Mouse (Mus musculus) embryonic fibroblast, embryonic 13.5 days (primary cell): ENCODE data around the gene Tmem117. TPM values are rescaled to one million over a fixed set of nuclear protein-coding genes. Genes with fewer than 3 reads are reported as not detected.

Source experiments
- H3K27ac ChIP-seq: 2 replicates; pipeline ENCODE4 v1.5.1; 2012; ENCODE audit warnings: low read length, control low read depth, inconsistent platforms; ENCODE audit not compliant: insufficient read depth
- H3K4me1 ChIP-seq: 2 replicates; pipeline ENCODE4 v1.6.1; 2011; ENCODE audit warnings: low read length; ENCODE audit not compliant: control insufficient read depth, insufficient read depth
- H3K4me3 ChIP-seq: 2 replicates; pipeline ENCODE4 v1.5.1; 2011; ENCODE audit warnings: mild to moderate bottlenecking, control low read depth, low read length; ENCODE audit not compliant: insufficient read depth
- CTCF ChIP-seq: IDR thresholded peaks from 2 replicates; pipeline ENCODE4 v1.5.1; 2011; ENCODE audit warnings: mild to moderate bottlenecking, control low read depth, low read length, moderate library complexity, borderline replicate concordance; ENCODE audit not compliant: insufficient read depth
- POLR2A ChIP-seq: IDR thresholded peaks from 2 replicates; pipeline ENCODE4 v1.6.1; 2011; ENCODE audit warnings: low read depth, mild to moderate bottlenecking, control low read depth, low read length, moderate library complexity
- polyA plus RNA-seq: library from polyadenylated mRNA; stranded (reverse); fragments of >200 nt; gene quantifications from 2 replicates; pipeline ENCODE4 v1.2.4, GENCODE M21; 2011; ENCODE audit warnings: low read depth; ENCODE audit not compliant: missing spikeins, insufficient read length

The Tmem117 gene
- polyA plus RNA-seq, 1 experiment, result 2.7 TPM

DNA sequence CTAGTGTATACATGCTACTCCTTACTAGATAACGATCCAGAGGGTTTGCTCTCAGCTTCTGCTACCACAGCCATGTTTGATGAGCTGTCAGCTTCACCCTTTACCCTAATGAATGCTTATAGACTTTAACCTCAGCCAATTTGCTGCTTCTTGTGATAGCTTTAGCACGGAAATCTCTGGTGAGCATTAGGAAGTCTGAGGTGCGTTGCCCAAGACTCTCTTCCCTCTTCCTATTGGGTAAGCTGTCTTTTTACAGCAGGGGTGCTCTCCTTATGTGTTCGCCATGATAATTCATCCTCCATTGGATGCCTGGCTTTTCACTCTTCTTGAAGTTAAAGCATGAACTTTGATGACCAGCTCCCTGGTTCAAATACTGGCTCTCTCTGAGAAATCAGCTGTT, 328.2 kb downstream of the Tmem117 start:
- Histone ChIP-seq H3K4me3 (no peak overlapping the region), H3K27ac (no peak overlapping the region), H3K4me1 (peaks cover 5% of the 10 kb centered on the region; the same call in 1 of the 2 replicates)
- no peak for TF ChIP-seq CTCF
- TF ChIP-seq POLR2A, result no peak

GRCm38 (mm10) chr15:94967004-94967403, 338.0 kb downstream of the Tmem117 start:
- Histone ChIP-seq H3K27ac (no peak overlapping the region), H3K4me1 (peaks cover 6% of the 10 kb centered on the region), H3K4me3 (no peak overlapping the region)
- TF ChIP-seq POLR2A (no peak), CTCF (no peak)

- no peak for TF ChIP-seq POLR2A
- TF ChIP-seq CTCF, result no peak
- Histone ChIP-seq H3K27ac (no peak overlapping the region), H3K4me1 (peaks cover 6% of the 10 kb centered on the region), H3K4me3 (no peak overlapping the region)
Observed at GRCm38 (mm10) chr15:94968403-94969180, 339.6 kb downstream of the Tmem117 start.

GRCm38 (mm10) chr15:94981798-94982197, 352.8 kb downstream of the Tmem117 start:
- no peak for TF ChIP-seq POLR2A
- no peak for TF ChIP-seq CTCF
- H3K4me1 ChIP-seq, result no peaks in the 10 kb centered on the region
- H3K27ac ChIP-seq, result no peak overlapping the region
- H3K4me3 ChIP-seq, result no peak overlapping the region

DNA sequence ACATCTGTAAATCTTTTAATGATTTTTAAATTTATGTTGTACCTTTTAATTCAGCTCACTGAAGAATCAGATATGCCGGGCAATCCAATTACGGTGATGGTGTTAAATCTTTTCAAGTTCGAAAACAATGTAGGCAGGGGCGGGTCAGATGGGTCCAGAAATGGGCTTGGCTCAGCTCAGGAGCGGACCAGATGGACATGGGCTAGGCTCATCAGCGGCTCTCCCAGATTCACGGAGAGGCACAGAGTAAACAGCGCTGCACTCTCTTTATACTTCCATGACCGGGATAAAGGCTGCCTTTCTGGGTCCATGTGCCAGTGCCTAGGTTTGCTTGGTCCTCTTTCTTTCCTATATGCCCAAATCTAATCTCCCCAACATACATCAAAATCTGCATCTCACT, 366.3 kb downstream of the Tmem117 start:
- Histone ChIP-seq H3K4me3 (no peak overlapping the region), H3K27ac (no peak overlapping the region), H3K4me1 (no peaks in the 10 kb centered on the region)
- TF ChIP-seq POLR2A (no peak), CTCF (no peak)

DNA sequence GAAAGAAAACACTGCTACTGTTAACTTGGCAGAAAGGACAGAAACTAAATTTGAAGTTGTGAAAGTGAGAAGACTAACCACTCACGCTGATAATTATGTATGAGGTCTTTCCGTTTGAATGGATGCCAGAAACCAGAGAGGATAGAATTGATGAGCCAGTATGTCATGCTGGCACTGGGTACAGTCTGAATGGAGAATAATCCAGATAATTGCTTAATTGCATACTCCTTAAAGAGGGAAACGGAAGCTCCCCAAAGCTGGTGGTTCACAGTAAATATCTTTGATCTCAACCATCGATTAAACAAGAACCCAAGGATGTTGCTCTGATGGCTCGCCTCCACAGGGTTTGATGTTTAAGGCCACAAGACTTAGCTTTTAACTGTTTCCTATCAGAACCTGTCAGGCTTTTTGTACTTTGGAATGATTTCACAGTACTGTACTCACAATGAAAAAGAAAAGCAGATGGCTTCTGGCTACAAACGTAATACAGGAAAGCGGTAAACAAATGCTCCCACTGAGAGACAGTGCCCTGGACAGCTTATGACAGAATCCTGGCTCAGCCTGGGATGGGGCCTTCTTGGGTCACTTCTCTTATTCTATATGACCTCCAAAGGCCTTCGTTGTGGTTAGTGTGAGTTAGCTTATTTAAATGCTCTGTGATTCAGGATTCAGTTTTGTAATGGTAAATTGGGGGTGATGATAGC, 376.2 kb downstream of the Tmem117 start:
- Histone ChIP-seq H3K4me1 (no peaks in the 10 kb centered on the region), H3K27ac (no peak overlapping the region), H3K4me3 (no peak overlapping the region)
- TF ChIP-seq CTCF, result no peak
- TF ChIP-seq POLR2A, result no peak

- TF ChIP-seq POLR2A (no peak), CTCF (no peak)
- Histone ChIP-seq H3K27ac (no peak overlapping the region), H3K4me1 (peaks cover 5% of the 10 kb centered on the region; the same call in 1 of the 2 replicates), H3K4me3 (no peak overlapping the region)
Observed at GRCm38 (mm10) chr15:95022251-95022650, 393.2 kb downstream of the Tmem117 start.

DNA sequence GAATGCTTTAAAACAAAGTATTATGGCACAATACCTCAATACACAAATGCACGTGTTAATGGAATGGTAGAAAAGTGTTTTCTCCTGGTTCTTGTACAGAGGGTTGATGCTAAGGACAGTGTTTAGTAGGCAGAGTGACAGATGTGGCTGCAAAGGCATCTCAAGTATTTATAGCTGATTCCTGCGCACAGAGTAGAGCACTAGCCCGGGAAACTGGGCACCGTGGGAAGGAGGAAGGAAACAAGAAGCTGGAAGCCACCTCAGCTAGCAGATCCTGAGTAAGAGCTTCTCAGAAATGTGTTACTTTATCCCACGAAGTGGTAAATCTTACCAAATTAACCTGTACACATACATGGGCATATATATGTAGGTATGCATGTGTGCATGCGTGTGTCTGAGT, 395.4 kb downstream of the Tmem117 start:
- H3K4me3 ChIP-seq, result no peak overlapping the region
- no peak overlapping the region for H3K27ac ChIP-seq
- no peaks in the 10 kb centered on the region for H3K4me1 ChIP-seq
- TF ChIP-seq CTCF, result no peak
- TF ChIP-seq POLR2A, result no peak

DNA sequence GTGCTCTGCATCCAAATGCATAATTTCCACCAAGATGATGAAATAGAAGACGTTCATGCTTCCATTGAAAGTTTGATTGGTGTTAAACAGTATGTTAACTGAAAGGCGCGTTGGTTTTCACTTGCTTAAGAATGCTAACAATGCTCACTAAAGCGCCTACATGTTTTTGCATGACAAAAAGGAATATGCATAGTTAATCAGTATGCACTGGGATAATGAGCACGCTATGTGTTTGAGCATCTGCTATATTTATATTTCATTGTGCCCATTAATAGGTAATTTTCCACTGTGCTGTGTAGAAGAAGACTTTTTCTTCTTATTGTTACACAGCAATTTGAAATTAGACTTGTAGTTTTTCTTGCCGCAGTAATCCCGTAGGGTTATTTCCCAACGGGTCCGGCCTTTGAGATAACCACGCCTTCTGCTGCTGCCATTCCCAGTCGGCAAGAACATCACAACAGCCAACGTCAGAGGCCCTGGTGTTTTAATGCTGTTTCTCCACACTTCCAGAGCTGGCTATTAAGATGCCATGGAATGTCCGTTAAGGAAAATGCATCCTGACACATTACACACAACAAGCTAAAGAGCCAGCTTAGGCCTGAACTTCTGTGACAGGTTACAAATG, 399.9 kb downstream of the Tmem117 start:
- TF ChIP-seq CTCF (no peak), POLR2A (no peak)
- Histone ChIP-seq H3K4me1 (no peaks in the 10 kb centered on the region), H3K4me3 (no peak overlapping the region), H3K27ac (no peak overlapping the region)

DNA sequence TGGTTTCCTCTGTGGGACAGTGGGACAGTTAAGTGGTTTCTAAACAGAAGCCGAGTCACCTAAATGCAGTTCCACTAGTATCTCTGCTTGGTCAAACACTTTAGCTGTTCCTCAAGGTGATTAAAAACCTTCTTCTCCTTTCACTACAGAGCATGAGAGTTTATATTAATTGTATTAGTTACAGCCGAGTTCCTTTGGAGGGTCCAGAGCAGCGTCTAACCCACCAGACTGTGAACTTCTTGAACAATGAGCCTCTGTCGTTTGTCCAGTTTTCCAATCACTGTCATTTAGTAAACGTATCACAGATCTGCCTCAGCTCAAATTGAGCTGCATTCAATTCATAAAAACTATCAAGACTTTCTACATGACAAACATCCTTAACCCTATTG, 400.4 kb downstream of the Tmem117 start:
- H3K27ac ChIP-seq, result no peak overlapping the region
- no peak overlapping the region for H3K4me3 ChIP-seq
- no peak for TF ChIP-seq CTCF
- no peak for TF ChIP-seq POLR2A
- no peaks in the 10 kb centered on the region for H3K4me1 ChIP-seq
